Mouse (Mus musculus): ENCODE results near the gene Ferd3l. TPM values are rescaled to one million over a fixed set of nuclear protein-coding genes. Genes with fewer than 3 reads are reported as not detected.
A peak's percentile ranks its signal among the peaks of the same experiment; 100 is the strongest.

Ferd3l gene
- not detected in 2 replicates for polyA plus RNA-seq (2016; fragmentation: Nextera tagmentation; extraction: Ambion mirVana)

DNA sequence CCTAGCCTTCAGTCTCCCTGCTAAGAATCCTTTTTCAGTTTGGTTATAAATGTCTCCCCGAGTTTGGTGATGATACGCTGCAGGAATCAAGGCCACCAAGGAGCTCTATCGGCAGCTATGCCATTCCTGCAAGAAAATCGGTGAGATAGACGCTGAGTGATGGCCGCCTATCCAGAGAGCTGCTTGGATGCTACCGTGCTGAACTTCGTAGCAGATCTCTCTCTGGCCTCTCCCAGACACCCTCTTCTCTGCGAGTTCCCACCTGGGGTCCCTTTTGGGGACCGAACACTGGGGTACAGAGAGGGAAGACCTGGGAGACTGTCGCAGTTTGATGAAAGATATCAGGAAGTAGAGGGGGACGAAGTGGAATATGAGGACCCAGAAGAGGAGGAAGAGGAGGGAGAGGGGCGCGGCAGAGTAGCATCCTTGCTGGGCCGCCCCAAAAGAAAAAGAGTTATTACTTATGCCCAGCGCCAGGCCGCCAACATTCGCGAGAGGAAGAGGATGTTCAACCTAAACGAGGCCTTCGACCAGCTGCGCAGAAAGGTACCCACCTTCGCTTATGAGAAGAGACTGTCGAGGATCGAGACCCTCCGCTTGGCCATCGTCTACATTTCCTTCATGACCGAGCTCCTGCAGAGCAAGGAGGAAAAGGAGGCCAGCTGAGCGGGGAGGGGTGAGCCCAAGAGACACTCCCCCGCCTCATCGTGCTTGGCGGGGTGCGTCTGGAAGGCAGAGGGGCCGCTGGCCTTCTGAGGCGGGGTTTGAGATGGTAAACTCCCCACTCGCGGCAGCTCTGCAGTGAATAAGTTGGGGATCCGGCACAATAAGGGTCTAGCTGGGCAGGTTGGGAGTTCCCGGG, at the start of gene Ferd3l:
Gene Ferd3l (plus strand): TSS at position 95 of the 862 bp plus-strand sequence.
- H3K27ac ChIP-seq = no peak within 1 kb of the TSS
- peak; percentile 36 for DNase-seq (ENCODE audit: low spot score)
- no peaks in the 10 kb centered on the region for H3K9me3 ChIP-seq (replicated peaks)
- WGBS = under 1% methylated on average over 39 of the region's 39 CpGs
- peaks cover 56% of the 10 kb centered on the region for H3K27me3 ChIP-seq (ENCODE audit: low read depth, poor library complexity, severe bottlenecking)
- no peaks in the 10 kb centered on the region for H3K36me3 ChIP-seq
- H3K4me1 ChIP-seq = peaks cover 19% of the 10 kb centered on the region
- H3K4me3 ChIP-seq = peak within 1 kb of the TSS; percentile 41

DNA sequence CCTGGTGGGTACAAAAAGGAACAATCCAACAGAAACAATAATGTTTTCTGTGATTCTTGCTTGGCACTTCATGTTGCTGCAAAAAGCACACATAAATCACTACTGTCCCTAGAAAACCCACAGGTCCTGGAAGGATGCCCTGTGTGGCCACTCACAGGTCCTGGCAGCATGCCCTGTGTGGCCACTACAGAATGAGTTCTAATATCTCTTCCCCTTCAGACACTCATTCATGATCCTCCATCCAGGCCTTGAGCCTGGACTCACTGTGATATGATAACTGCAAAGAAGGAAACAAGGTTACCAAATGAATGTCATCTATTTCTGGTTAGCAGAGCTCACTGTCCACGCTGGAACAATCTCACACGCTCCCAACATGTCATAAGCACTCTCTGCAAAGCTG, 34.3 kb upstream of the Ferd3l start:
- no peaks in the 10 kb centered on the region for H3K9me3 ChIP-seq (replicated peaks)
- no peak for DNase-seq (ENCODE audit: low spot score)
- H3K36me3 ChIP-seq = no peaks in the 10 kb centered on the region
- no peak overlapping the region for H3K4me3 ChIP-seq
- H3K27me3 ChIP-seq (ENCODE audit: low read depth, poor library complexity, severe bottlenecking) = no peaks in the 10 kb centered on the region
- 82% methylated on average over 2 of the region's 2 CpGs for WGBS
- H3K4me1 ChIP-seq = 0 out of 2 replicates have a peak, but pooled peaks cover 3% of the 10 kb centered on the region
- no peak overlapping the region; the same call in 1 of the 2 replicates for H3K27ac ChIP-seq

DNA sequence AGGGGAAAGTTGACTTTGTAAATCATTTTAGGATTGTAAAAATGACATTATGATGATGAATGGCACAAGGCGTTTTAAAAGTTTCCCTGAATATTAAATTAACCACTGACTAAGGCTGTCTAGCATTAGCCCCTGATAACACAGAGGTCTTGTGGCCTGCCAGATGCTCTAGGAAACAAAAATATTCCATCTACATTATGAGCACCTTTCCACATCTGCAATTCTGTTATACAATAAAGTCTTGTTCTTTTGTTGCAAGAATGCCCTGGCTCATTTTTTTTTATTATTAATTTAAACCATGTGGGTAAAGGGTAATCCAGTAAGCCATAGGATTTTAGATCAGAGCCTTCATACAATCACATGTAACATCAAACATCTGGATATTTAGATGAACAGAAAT, 33.6 kb upstream of the Ferd3l start:
- 44% methylated on average over 1 of the region's 1 CpGs for WGBS

DNA sequence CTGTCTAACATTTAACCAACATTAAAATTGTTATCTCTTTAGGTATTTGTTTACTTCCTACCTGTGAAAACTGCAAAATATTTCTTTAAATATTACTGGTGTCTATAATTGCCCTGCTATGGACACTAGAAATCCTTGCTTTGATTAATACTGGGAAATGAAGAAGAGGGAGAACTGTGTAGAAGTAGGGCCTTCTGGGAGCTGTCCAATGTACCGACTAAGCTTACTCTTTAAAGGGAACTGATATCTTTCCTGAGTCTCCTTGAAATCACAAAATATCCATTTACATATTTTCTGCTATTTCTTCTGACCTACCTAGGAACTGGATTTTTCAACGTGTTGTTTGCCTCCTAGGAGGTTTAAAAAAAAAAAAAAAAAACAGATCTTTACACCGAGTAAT, 1.5 kb upstream of the Ferd3l start:
- DNase-seq (ENCODE audit: low spot score) = no peak
- WGBS = 11% methylated on average over 3 of the region's 3 CpGs
- no peaks in the 10 kb centered on the region for H3K9me3 ChIP-seq (replicated peaks)
- H3K36me3 ChIP-seq = no peaks in the 10 kb centered on the region
- peaks cover 55% of the 10 kb centered on the region for H3K27me3 ChIP-seq (ENCODE audit: low read depth, poor library complexity, severe bottlenecking)
- peaks cover 19% of the 10 kb centered on the region for H3K4me1 ChIP-seq
- H3K4me3 ChIP-seq = no peak overlapping the region
- no peak overlapping the region for H3K27ac ChIP-seq

More for the DNA sequence above, 33.6 kb upstream of the Ferd3l start:
- no peaks in the 10 kb centered on the region for H3K27me3 ChIP-seq (ENCODE audit: low read depth, poor library complexity, severe bottlenecking)
- no peak overlapping the region for H3K27ac ChIP-seq
- no peak overlapping the region for H3K4me3 ChIP-seq
- DNase-seq (ENCODE audit: low spot score) = no peak
- H3K4me1 ChIP-seq = 0 out of 2 replicates have a peak, but pooled peaks cover 3% of the 10 kb centered on the region
- H3K9me3 ChIP-seq (replicated peaks) = no peaks in the 10 kb centered on the region
- H3K36me3 ChIP-seq = no peaks in the 10 kb centered on the region

DNA sequence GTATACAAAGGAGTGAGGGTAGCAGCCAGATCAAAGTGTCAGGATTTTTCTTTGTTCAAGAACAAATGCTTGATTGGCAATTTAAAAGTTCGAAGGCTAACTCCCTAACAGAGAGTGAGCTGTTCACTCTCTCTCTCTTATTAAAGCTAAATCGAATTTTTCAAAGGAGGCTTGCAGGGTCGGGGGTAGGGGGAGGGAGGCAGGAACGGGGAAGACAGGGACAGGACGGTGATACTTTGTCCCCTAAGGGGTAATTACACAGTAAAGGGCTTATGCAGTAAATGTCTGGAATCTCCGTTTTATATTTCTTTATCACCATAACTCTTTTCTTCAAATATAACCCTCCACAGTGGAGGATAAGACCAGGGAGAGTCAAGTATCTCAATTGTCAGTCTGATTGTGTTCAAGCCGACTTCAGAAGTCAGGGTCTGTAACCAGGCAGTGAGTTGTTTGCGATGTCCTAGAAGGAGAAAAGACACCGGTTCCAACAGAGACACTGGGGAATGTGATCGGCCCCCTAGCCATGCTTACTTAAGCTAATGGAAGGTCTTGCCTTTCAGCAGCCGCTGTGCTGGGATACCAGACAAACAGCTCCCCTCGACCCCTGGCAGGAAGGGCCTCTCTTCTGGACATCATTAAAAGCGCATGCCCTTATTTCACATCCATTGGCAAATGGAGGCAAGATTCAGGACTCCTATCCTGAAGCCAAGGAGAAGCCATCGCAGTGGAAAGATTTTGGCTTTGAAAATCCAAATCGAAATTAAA, 709 bp upstream of the Ferd3l start:
- H3K27me3 ChIP-seq (ENCODE audit: low read depth, poor library complexity, severe bottlenecking) = peaks cover 56% of the 10 kb centered on the region
- peak; percentile 32 for DNase-seq (ENCODE audit: low spot score)
- H3K4me3 ChIP-seq = 0 out of 2 replicates have a peak overlapping the region, but pooled peaks have one; percentile 41
- WGBS = 3% methylated on average over 15 of the region's 15 CpGs
- no peak overlapping the region for H3K27ac ChIP-seq
- H3K9me3 ChIP-seq (replicated peaks) = no peaks in the 10 kb centered on the region
- H3K36me3 ChIP-seq = no peaks in the 10 kb centered on the region
- H3K4me1 ChIP-seq = peaks cover 19% of the 10 kb centered on the region

DNA sequence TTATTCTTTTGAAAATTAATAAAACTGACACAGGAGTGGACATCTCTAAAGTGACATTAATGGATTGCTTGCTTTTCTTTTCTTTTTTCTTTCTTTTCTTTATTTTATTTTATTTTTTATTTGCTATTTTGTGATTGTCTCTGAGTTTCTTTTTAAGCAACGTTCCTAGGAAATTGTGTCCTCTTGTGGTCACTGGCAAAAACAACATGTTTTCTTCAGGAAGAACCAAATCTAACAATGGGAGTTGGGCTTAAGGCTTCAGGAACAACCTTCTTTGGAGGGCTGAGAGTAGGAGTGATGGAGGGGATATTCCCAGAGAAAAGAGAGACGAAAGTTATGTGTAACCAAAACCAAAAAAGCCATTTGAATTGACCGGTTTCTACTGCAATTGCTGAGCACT, 24.6 kb downstream of the Ferd3l start:
- Histone ChIP-seq H3K36me3 (no peaks in the 10 kb centered on the region), H3K4me3 (no peak overlapping the region), H3K27me3 (ENCODE audit: low read depth, poor library complexity, severe bottlenecking) (no peaks in the 10 kb centered on the region), H3K4me1 (peaks cover 20% of the 10 kb centered on the region), H3K27ac (no peak overlapping the region), H3K9me3 (replicated peaks) (no peaks in the 10 kb centered on the region)
- 8% methylated on average over 3 of the region's 3 CpGs for whole genome bisulfite sequencing
- DNase-seq (ENCODE audit: low spot score) = no peak

DNA sequence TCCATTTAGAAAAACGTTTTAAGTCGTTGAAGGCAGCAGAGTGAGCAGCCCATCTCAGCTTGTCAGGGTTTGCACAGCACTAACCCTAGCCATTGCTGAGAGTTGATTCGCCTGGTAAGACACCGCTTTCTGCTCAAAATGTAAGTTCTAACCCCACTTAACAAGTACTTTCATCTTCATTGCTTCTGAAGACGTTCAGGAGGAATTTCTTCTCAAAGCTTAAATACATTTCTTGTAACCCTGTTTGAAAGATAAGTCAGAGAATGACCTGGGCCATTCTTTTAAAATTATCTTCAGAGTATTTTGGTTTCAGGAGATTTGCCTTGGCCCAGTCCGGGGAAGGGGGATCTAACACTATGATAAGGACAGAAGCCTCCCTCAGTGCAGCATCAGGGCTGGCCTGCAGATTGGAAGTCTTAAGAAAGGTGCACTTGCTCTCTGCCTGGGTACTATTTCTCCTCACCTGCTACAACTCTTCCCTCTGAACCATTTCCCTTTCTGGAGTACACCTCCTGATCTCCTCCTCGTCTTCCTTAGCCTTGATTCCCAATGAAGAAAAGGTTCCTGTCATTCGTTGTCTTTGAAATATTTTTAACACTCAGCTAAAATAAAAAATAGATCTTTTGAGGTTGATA, 26.8 kb downstream of the Ferd3l start:
- Histone ChIP-seq H3K27me3 (ENCODE audit: low read depth, poor library complexity, severe bottlenecking) (0 out of 2 replicates have a peak, but pooled peaks cover 3% of the 10 kb centered on the region), H3K4me3 (peak overlapping the region; percentile 96), H3K27ac (peak overlapping the region; percentile 100), H3K9me3 (replicated peaks) (no peaks in the 10 kb centered on the region), H3K36me3 (peaks cover 11% of the 10 kb centered on the region), H3K4me1 (peaks cover 21% of the 10 kb centered on the region)
- DNase-seq (ENCODE audit: low spot score) = no peak
- 10% methylated on average over 8 of the region's 8 CpGs for WGBS

DNA sequence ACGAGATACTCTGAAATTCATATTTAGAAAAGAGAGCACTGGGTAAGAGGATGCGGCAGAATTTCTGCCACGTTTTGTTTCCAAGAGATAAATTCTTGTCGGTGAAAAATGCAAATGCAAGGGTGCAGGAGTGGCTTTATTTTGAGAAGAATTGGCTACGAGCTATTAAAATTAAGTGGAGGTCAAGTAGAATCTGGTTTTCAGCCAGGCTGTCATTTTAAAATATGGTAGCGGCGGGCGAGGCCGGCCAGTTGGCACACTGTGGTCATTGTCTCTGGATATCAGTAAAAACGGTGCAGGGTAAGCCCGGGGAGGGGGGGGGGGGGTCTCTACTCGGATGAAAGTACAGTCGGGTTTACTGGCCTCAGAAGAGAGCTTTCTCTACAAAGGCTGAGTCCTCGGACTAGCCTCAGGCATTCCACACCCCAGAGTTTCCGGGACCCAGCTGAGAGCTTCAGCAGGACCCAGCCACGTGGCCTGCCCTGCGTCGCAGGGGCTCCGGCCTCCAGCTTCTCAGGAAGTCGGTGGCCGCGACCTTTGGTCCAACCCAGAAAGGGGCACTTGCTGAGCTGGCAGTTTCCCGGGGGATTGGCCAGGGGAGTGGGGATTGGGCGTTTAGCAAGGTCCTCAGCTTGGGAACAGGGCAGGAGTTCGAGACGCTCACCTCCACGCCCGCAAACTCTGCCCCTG, 27.5 kb downstream of the Ferd3l start:
- H3K36me3 ChIP-seq = peaks cover 14% of the 10 kb centered on the region
- peak overlapping the region; percentile 96 for H3K4me3 ChIP-seq
- H3K9me3 ChIP-seq (replicated peaks) = no peaks in the 10 kb centered on the region
- 1% methylated on average over 28 of the region's 28 CpGs for WGBS
- peak overlapping the region; percentile 100 for H3K27ac ChIP-seq
- 0 out of 2 replicates have a peak, but pooled peaks cover 3% of the 10 kb centered on the region for H3K27me3 ChIP-seq (ENCODE audit: low read depth, poor library complexity, severe bottlenecking)
- peaks cover 23% of the 10 kb centered on the region for H3K4me1 ChIP-seq
- peak; percentile 84 for DNase-seq (ENCODE audit: low spot score)

DNA sequence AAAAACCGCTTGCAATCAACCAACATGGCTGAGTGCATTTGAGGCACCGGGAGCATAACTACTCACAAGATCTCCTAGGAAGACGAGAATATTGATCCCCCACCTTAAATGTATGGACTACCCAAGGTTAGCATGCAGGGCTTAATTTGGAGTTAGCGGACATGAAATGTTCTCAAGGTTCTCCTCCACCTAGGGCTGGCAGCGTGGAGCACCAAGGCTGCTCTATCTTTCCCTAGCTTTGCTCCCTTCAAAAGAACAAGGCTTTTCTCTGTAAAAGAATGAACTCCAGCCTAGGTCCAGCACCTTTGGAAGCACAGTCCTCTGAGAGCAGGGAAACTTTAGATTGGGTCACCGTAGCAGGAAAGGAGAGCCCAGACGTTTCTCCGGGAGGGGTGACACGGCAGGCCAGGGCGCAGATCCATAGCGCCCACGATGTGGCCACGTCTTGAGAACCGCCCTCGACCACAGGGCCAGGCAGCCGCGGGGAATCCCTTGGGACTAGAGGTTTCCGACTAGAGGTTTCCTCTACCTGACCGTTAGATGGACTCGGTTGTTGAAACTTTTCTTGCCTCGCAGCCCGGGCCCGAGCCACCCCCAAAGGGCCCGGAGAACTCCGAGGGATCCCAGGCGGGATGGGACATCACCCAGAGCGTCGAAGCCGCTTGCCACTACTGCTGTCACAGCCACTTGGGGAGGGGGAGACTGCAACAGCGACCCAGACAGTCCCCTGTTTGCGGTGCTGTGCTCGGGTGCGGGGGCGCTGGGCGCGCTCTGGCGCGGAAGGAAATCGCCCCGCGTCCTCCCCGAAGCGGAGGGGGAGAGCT, 28.6 kb downstream of the Ferd3l start:
- no peak for DNase-seq (ENCODE audit: low spot score)
- H3K27ac ChIP-seq = peak overlapping the region; percentile 100
- 0 out of 2 replicates have a peak, but pooled peaks cover 3% of the 10 kb centered on the region for H3K27me3 ChIP-seq (ENCODE audit: low read depth, poor library complexity, severe bottlenecking)

DNA sequence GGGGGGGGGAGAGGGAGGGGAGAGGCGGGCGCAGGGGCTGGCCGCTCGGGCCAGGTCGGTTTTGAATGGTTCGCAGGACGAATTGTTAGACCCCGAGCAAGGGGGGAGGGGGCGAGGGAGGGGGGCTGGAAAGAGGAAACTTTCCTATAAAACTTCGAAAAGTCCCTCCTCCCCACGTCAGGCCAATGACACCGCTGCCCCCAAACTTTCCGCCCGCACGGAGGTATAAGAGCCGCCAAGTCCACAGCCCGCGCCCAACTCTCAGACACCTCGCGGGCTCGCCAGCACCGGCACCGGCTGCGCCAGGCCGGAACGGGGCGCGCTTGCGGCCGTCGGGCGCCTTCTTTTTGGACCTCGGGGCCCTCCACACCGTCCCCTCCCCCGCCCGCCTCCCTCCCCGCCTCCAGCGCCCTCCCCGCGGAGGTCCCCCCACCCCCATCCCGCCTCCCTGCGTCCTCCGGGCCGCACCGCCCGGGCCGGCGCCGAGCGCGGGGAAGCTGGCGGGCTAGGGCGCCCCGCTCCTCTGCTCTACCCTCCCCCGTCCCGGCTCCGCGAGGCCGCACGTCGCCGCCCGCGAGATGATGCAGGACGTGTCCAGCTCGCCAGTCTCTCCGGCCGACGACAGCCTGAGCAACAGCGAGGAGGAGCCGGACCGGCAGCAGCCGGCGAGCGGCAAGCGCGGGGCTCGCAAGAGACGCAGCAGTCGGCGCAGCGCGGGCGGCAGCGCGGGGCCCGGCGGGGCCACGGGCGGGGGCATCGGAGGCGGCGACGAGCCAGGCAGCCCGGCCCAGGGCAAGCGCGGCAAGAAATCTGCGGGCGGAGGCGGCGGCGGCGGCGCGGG, 29.4 kb downstream of the Ferd3l start, which contains the start of gene Twist1:
Gene Twist1 (plus strand): TSS at position 272 of the 841 bp plus-strand sequence.
- Histone ChIP-seq H3K36me3 (peaks cover 24% of the 10 kb centered on the region), H3K9me3 (replicated peaks) (no peaks in the 10 kb centered on the region), H3K4me1 (peaks cover 40% of the 10 kb centered on the region), H3K27ac (peak within 1 kb of the TSS; percentile 100), H3K4me3 (peak within 1 kb of the TSS; percentile 96), H3K27me3 (ENCODE audit: low read depth, poor library complexity, severe bottlenecking) (0 out of 2 replicates have a peak, but pooled peaks cover 3% of the 10 kb centered on the region)
- peak; percentile 96 for DNase-seq (ENCODE audit: low spot score)
- 2% methylated on average over 96 of the region's 105 CpGs for WGBS

More for the DNA sequence above, 28.6 kb downstream of the Ferd3l start:
- Histone ChIP-seq H3K36me3 (peaks cover 19% of the 10 kb centered on the region), H3K4me1 (peaks cover 32% of the 10 kb centered on the region), H3K4me3 (peak overlapping the region; percentile 96), H3K9me3 (replicated peaks) (no peaks in the 10 kb centered on the region)
- 1% methylated on average over 43 of the region's 43 CpGs for WGBS
